Mouse (Mus musculus): ENCODE measurements around the gene Lst1.

DNA sequence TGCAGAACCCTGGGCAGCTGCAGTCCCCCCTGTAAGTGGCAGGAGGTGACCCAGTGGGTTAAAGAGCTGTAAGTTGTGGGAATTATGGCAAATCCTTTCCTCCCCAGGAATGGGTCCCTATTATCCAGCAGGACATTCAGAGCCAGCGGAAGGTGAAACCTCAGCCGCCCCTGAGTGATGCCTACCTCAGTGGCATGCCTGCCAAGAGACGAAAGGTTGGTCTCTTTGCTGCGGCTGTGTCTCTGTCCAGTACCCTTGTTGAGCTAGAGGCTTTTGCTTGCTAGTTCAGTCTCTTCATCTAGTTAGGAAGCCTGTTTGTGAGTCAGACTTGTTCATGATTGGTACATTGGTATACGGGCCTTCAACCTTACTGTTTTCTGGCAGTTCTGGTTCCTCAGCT lies 42.1 kb downstream of the Lst1 start:
- TF ChIP-seq CTCF (IDR thresholded peaks at IDR 0.05; ENCODE audit: low read depth, low read length) (no peak), GATA1 (IDR thresholded peaks at IDR 0.05; ENCODE audit: borderline replicate concordance, low read length) (no peak), TAL1 (conservative IDR thresholded peaks at IDR 0.05; ENCODE audit: low read depth, low read length) (no peak), GATA2 (IDR thresholded peaks at IDR 0.05; ENCODE audit: borderline replicate concordance, low read depth, low read length) (no peak)

Data from G1E (cell line).